Mouse (Mus musculus): ENCODE data around the gene Card10.

The Card10 gene

GRCm38 (mm10) chr15:78801571-78801970 lies 1.3 kb downstream of the Card10 start:
- DNase-seq = no peak

- no peak for DNase-seq
Observed at GRCm38 (mm10) chr15:78799029-78799428, 3.8 kb downstream of the Card10 start.

GRCm38 (mm10) chr15:78797060-78797329 lies 5.8 kb downstream of the Card10 start:
- DNase-seq = no peak

GRCm38 (mm10) chr15:78796196-78797059 lies 6.4 kb downstream of the Card10 start:
- peak; percentile 83 to 86 for DNase-seq

DNA sequence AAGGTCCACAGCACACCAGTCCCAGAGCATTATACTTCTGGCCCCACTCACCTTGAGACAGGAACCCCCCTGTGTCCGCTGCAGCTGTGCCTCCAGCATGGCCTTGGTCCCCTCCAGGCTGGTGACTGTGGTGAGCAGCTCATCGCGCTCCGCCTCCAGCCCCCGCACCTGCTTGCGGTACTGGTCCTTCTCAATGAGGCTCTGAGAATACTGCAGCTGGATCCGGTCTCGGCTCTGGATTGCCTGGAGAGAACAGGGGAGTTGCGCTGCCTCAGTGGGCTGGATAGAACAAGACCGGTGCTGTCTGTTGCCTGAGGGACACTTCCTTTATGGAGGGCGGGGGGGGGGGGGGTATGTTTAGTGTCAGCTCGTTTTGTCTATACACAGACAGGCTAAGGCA lies 11.9 kb downstream of the Card10 start:
- DNase-seq = no peak

- DNase-seq = peak; percentile 94 to 97
Observed at GRCm38 (mm10) chr15:78790451-78790850, 12.4 kb downstream of the Card10 start.

- DNase-seq = peak in 1 of 2 experiments; percentile 61
Observed at GRCm38 (mm10) chr15:78789721-78790323, 13.0 kb downstream of the Card10 start.

- peak in 1 of 2 experiments; percentile 57 for DNase-seq
Observed at GRCm38 (mm10) chr15:78788042-78788441, 14.8 kb downstream of the Card10 start.

DNA sequence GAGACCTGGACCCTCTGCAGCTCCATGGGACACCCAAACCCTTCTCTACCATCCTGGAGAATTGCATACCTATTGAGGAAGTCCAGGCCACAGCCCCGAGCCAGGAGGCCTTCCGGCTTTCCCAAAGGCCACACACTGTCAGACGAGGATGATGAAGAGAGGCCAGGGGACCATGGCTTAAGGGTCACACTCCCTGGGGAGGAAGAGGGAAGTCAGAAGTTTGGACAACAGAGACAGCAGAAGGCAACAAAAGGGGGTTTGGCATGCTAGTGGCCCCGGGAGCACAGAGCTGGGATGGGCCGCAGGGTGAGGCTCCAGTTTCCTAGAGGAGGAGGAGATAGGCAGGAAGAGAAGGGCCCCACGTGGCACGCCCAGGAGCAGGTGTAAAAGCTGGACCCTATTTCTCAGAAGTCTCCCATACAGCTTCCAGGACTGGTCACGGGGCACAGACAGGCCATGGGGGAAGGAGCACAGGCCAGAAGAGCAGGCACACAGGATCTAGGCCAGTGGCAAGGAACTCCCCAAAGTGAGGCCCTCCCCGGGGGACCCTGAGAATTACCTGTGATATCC lies 15.5 kb downstream of the Card10 start:
- peak; percentile 61 to 77 for DNase-seq

GRCm38 (mm10) chr15:78786411-78786818 lies 16.4 kb downstream of the Card10 start:
- DNase-seq = peak; percentile 53

GRCm38 (mm10) chr15:78785961-78786360 lies 16.9 kb downstream of the Card10 start:
- DNase-seq = peak; percentile 85 to 88

DNA sequence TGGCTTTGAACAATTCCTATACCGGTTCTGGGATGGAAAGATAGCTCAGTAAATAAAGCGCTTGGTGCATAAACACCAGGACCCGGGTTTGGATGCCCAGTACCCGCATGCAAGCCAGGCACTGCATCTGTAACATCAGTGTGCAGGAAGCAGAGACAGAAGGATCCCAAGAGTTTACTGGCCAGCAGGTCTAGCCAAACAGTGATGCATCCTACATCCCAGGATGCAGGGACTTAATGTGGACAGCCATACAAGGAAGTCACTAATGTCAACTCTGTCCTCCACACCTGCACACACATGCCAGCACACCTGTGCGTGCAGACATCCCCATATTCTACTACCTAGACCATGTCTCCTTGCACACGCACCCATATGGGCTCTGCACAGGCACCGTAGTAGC lies 17.6 kb downstream of the Card10 start:
- DNase-seq = no peak

DNA sequence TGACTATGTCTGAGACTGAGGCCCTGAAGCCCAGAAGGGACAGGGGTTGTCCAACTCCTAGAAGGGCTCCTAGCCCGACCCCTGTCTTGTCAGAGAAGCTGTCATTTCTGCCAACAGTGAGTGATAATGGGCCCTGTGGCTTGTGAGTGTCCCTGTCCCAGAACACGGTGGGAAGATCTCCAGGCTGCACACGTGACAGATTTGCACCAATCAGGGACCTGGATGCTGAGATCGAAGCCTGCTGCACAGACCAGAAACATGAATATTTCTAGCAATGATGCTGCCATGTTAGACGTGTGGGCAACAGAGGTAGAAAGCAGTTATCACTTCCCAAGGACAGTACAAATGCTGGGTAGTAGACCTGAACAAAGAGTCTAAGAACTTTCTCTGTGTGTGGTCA lies 18.3 kb downstream of the Card10 start:
- no peak for DNase-seq

GRCm38 (mm10) chr15:78782348-78783103 lies 20.3 kb downstream of the Card10 start:
- DNase-seq = no peak

GRCm38 (mm10) chr15:78780908-78781307 lies 21.9 kb downstream of the Card10 start:
- peak; percentile 81 to 89 for DNase-seq

DNA sequence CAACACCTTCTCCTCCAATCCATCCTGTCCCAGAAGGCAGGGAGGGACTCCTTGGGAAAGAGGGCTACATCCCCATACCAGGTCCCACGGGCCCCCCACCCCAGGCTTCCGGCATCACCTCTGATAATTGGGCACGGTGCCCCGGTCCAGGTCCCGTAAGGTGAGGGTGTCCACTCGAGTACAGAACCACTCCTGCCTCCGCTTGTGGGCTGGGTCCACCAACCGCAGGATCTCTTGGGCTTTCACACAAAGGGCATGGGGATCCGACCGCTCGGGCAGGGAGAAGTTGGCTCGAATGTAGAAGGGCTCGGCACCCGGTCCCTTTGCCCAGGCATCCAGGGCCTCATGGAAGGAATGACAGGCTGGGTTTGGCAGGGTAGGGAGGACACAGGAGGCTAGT lies 22.5 kb downstream of the Card10 start:
- DNase-seq = no peak

GRCm38 (mm10) chr15:78779690-78780089 lies 23.2 kb downstream of the Card10 start:
- no peak for DNase-seq

DNA sequence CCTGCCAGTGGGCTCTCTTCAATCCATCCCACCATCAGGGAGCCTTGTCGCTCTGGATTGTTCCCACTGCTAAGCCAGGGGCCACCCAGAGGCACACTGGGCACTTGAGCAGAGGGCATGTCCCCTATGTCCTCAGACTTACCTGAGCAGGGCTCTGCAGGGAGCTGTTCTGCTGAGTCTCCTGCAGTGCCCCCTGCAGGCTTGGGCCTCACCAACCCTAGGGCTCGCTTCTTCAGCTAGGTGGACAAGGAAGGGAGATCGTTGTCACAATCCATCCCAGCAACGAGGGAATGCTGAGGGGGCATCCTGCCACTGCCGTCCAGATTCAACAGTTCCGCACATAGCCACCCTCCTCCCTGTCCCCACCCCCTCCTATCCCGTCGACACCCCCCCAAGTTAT lies 23.6 kb downstream of the Card10 start:
- peak in 1 of 2 experiments; percentile 60 for DNase-seq

GRCm38 (mm10) chr15:78778077-78778870 lies 24.6 kb downstream of the Card10 start:
- peak; percentile 96 to 97 for DNase-seq

DNA sequence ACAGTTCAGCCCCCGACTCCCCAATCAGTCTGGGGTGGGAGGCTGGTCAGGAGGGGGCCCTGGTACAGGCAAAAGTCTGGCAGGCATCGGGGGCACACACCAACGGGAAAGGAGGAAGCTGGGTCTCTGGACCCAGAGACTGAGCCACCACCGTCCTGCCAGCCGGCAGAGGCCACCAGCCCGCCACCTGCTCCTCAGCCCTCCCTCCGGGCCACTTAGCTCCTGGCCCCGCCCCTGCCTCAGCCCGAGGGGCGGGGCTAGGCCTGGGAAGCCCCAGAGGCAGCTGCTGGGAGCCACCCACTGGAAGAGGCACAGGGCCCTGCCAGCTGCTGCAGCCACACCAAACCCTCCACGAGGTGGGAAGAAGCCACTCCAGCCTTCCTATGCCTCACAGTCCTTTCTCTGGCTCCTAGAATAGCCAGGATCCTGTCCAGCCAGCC lies 29.5 kb downstream of the Card10 start, which contains the start of gene Mfng:
Mfng (minus strand) TSS at position 186 of the 440 bp plus-strand sequence.
- DNase-seq = peak; percentile 76 to 87

DNA sequence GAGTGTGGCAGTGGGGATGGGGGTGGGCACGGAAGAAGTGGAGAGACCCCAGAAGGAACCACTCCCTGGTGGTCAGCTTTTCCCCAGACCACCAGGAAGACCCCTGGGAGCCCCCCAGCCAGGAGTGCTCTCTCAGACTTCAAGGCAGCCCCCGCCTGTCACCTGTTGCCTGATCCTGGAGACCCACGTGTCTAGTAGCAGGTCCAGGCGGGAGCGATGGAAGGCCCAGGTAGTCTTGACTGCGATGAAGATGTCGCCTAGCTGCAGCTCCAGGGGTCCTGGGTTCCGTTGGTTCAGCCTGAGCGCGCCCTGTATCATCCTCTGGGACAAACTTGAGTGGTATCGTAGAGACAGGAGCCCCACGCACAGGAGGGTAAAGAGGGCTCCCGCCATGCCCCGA lies 30.0 kb downstream of the Card10 start:
- DNase-seq = no peak

- DNase-seq = peak; percentile 55 to 60
Observed at GRCm38 (mm10) chr15:78772368-78772763, 30.5 kb downstream of the Card10 start.

Measured in kidney, postnatal 36 days (tissue).